Mouse (Mus musculus) B cell, adult 2 months (primary cell): Measurements from ENCODE around the gene Dnajc8.

Experiments used
- DNase-seq, 2 experiments: peaks; one replicate each; pipeline ENCODE4 v3.0.0; 2022

The Dnajc8 gene

DNA sequence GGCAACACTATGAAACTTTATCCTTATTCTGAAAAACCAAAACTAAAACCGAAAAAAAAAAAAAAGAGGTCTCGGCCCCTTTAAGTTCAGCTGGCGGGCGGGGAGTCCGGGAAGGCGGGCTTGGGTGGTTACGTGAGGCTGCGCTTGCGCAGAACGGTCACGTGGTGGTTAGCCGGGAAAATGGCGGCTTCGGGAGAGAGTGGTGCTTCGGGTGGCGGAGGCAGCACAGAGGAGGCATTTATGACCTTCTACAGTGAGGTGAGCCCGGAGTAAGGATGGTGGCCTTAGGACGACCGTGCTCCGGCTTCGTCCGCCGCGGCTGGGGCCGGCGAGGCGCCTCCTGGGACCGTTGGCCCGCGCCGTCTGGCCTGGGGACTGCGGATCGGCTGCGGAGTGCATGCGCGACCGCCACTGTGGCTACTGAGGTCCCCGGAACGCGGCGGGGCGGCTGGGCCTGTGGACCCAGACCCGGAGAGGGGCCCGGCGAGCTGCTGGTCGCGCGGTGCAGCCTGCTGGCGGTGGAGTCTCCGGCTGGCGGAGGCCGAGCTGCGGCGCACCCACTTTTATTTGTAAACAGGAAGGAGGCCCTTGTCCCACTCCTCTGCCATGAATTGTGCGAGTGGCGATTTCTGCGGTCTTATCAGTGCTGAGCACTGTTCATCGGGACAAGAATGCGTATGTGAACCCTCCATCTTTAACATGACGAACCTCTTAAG lies at the start of gene Dnajc8:
Dnajc8 (plus strand) TSS at position 145 of the 716 bp plus-strand sequence.
- peak; percentile 94 to 95 for DNase-seq

- DNase-seq: no peak
Measured at GRCm38 (mm10) chr4:132488521-132488920, 46.8 kb upstream of the Dnajc8 start.

GRCm38 (mm10) chr4:132488976-132489375 lies 46.4 kb upstream of the Dnajc8 start:
- DNase-seq: no peak

GRCm38 (mm10) chr4:132490273-132491010 lies 44.9 kb upstream of the Dnajc8 start:
- DNase-seq: no peak

GRCm38 (mm10) chr4:132491057-132491456 lies 44.3 kb upstream of the Dnajc8 start:
- DNase-seq: no peak

GRCm38 (mm10) chr4:132491748-132492147 lies 43.6 kb upstream of the Dnajc8 start:
- no peak for DNase-seq

GRCm38 (mm10) chr4:132492178-132493060 lies 42.9 kb upstream of the Dnajc8 start:
- no peak for DNase-seq

- peak; percentile 61 to 65 for DNase-seq
Measured at GRCm38 (mm10) chr4:132494271-132494918, 41.0 kb upstream of the Dnajc8 start.

GRCm38 (mm10) chr4:132501639-132502038 lies 33.7 kb upstream of the Dnajc8 start:
- DNase-seq: no peak

DNA sequence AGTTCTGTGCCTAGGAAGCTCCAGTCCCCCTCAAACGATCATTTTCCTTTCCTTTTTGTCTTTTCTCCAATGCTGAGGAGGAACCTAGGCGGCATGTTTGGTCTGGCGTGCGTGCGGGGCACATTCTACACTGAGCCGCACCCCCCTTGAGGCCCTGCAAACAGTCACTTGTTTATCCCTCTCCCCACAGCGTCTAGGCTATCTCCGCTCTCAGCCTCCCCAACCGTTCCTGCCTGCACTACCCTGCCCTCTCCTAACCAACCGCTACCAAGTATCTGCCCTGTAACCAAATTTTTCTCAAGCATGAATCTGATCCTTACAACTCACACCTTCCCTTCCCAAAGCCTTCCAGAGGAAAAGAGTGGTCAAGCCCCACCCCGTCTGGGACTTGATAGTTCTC lies 32.0 kb upstream of the Dnajc8 start:
- no peak for DNase-seq

GRCm38 (mm10) chr4:132505034-132505738 lies 30.2 kb upstream of the Dnajc8 start:
- DNase-seq: no peak

GRCm38 (mm10) chr4:132505800-132506199 lies 29.6 kb upstream of the Dnajc8 start:
- DNase-seq: no peak

GRCm38 (mm10) chr4:132506250-132506649 lies 29.1 kb upstream of the Dnajc8 start:
- no peak for DNase-seq

DNA sequence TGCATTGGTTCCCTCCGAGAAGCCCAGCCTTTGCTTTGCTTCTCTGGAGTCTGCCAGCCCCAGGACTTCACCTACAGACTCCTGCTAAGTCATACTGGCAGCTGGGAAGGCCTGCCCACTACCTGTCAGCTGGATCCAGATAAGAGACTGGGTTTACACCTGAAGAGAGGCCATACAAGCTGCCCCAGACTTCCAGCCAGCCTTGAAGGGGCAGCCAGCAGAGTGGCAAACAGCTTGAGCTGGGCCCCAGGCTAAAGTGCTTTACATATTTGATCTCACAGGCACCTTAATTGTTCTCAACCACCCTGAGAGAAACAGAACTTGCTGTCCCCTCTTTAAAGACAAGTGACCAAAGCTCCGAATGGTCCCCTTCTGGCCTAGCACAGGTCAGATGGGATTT lies 28.1 kb upstream of the Dnajc8 start:
- DNase-seq: no peak

DNA sequence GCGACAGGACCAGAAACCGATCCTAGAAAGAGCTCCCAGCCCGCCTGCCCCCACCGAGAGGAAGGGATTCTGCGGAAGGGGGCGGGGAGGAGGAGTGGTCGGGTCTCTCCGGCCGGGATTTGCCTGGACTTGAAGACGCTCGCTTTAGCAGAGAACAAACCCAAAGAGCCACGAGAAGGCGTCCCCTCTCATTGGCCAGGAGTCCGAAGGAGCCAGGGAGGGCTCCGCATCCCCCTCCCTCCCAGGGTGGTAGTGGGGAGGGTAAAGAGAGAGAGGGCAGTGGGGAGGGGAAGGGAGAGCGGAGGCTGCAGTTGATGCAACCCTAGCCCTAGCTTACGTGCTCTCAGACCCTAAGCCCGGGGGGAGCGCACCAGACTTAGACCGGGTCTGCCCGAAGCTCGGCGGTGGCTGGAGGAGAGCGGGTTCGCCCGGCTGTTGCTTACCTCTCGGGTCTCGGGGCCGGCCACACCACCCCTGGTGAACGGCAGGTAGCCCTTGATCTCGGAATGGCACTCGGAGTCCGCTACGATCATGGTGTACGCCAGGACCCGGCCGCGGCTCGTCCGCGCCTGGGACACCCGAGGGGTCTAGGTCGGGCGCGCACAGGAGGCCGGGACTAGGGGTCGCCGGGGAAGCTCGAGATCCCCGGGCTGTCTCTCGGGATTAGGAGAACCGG lies 25.6 kb upstream of the Dnajc8 start:
- DNase-seq: peak; percentile 56 to 63

DNA sequence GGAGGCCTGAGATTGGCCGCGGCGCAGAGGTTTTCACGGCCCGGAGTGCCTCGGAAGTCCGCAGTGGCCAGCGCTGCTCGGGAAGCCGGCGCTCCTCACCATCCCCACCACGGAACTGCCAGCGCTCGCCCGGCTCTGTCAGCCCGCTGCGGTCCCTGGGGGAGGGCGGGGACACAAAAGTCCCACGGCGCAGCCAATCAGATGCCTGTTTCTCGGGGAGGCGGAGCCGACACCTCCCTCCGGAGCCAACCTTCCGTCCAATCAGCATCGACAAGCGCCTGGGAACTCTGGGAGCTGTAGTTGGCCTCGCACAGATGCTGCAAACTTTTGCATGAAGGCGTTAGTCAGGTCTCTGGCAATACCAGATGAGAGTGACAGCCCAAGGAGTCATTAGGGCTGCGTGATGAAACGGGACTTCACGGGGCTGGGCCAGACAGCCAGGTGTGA lies 25.0 kb upstream of the Dnajc8 start, which contains the start of gene Sesn2:
Sesn2 (minus strand) TSS at position 150 of the 447 bp plus-strand sequence.
- peak; percentile 96 to 97 for DNase-seq

DNA sequence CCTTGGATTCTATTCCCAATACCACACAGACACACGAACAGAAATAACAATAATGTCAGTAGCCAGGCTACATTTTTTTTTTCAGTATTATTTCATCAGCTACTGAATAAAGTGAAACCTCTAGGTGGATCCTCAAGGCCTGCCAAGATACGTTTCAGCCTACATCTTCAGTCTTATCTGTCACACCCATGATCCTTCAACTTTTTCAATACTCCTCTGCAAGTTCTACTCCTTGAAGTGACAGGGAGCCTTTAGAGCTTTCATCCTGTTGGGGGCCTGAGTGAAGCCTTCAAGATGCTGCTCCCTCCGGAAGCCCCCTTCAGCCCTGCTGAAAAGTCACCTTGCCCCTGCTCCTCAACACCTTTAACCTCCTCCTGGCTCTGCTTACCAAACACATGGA lies 23.3 kb upstream of the Dnajc8 start:
- DNase-seq: no peak

DNA sequence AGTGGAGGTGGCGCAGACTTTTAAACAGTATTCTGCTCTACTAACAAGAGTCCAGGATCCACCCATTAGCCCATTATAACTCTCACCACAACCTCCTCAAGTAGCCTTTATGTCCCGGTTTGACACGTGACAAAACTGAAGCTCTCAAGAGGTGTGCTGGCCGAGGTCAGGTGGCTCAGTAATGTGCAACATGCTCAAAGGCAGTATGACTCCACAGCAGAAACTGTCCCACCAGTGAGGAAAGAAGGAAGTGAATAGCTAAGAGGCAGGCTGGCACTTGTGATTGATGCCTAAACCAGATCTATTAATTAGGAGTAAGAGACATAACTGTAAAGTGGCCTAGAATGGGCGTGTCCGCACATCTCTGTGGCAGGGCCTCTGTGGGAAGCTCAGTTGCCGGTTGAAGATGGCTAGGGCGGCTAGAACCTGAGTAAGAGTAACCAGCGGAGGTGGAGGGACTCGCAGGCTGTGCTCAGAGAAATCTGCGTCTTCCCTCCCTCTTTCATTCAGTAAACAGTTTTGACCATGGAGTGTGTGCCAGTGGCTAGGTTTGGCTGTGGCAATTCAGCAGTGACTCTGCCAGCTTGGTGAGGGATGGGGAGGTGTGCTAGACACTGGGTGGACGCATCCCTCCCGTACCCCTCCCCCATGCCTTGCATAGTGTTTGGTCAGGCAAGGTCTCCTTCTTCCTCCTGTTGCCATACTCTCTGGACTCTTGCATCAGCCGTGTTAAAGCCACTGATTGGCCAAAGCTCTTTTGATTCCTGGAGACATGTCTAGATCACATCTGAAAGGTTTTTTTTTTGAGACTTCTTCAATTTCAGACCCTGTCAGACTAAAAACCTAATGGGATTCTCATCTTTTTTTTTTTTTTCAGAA lies 21.7 kb upstream of the Dnajc8 start:
- no peak for DNase-seq

- peak; percentile 91 to 92 for DNase-seq
Measured at GRCm38 (mm10) chr4:132514555-132515135, 20.7 kb upstream of the Dnajc8 start.
